Comparison of ENCODE assay signal across 8 mouse cellular contexts in genomic region chr8:126805365-126806180, GRCm38 (mm10).
DNase-seq lines count a peak whose midpoint lies in the region; ATAC-seq and TF ChIP-seq lines count a peak whose summit lies in the region.

No protein-coding gene starts in this region.

- H3K9ac ChIP-seq in stomach, embryonic 16.5 days (ENCODE audit: low read length) = peak overlapping the region; percentile 58

- no peak overlapping the region for H3K4me3 ChIP-seq in lung, adult 2 months (replicated peaks; ENCODE audit: extremely low read depth, low read depth, low read length)
- H3K4me3 ChIP-seq in stomach, embryonic 16.5 days (replicated peaks; ENCODE audit: low read length) = no peak overlapping the region

- peaks cover 28% of the 10 kb centered on the region for H3K4me1 ChIP-seq in lung, adult 2 months (ENCODE audit: control insufficient read depth, insufficient read depth, low read length)
- H3K4me1 ChIP-seq in stomach, embryonic 16.5 days (ENCODE audit: control insufficient read depth, insufficient read depth, low read length) = peaks cover 6% of the 10 kb centered on the region; the same call in 1 of the 2 replicates

- 28% methylated on average over 13 of the region's 13 CpGs for WGBS in lung, adult 2 months
- WGBS in stomach, embryonic 16.5 days = 38% methylated on average over 13 of the region's 13 CpGs

- ATAC-seq in stomach, embryonic 16.5 days (ENCODE audit: insufficient read depth, low FRiP score) = peak; percentile 74

- H3K4me2 ChIP-seq in stomach, embryonic 16.5 days (ENCODE audit: low read depth, low read length) = no peak overlapping the region

- H3K36me3 ChIP-seq in stomach, embryonic 16.5 days (ENCODE audit: control insufficient read depth, insufficient read depth, low read length) = no peaks in the 10 kb centered on the region

- no peak for TF ChIP-seq CTCF in lung, adult 2 months (IDR thresholded peaks at IDR 0.05; ENCODE audit: insufficient read depth, low read length)

- H3K9me3 ChIP-seq in stomach, embryonic 16.5 days (replicated peaks; ENCODE audit: control insufficient read depth, low read length) = no peaks in the 10 kb centered on the region

- H3K27ac ChIP-seq in stomach, embryonic 16.5 days (ENCODE audit: low read length) = peak overlapping the region; percentile 74

- peak; percentile 31; the same call in 1 of the 2 replicates for TF ChIP-seq POLR2A in lung, adult 2 months (IDR thresholded peaks at IDR 0.05; ENCODE audit: borderline replicate concordance, extremely low read depth, low read depth, low read length)

- no peaks in the 10 kb centered on the region for H3K27me3 ChIP-seq in stomach, embryonic 16.5 days (ENCODE audit: control insufficient read depth, insufficient read depth, low read length)

- DNase-seq in gastrocnemius, adult 18-20 months (ENCODE audit: low spot score) = peak; percentile 63
- DNase-seq in gastrocnemius, postnatal 10 days = no peak
- peak; percentile 66 for DNase-seq in adrenal gland, postnatal 10 days
- DNase-seq in heart, adult 18-20 months = peak; percentile 85 to 95
- DNase-seq in kidney, adult 11 months = peak; percentile 84
- DNase-seq in lung, adult 2 months = peak; percentile 77
- no peak for DNase-seq in retina, embryonic 14.5 days (ENCODE audit: low spot score)

Comparison
In these comparisons a context has a peak if more than half of its experiments do, and no peak if none do; other contexts are left out.
1. DNase-seq: peak in gastrocnemius, adult 18-20 months (single experiment), adrenal gland, postnatal 10 days (single experiment), heart, adult 18-20 months (2 of 2), kidney, adult 11 months (single experiment) and lung, adult 2 months (single experiment); none in gastrocnemius, postnatal 10 days (single experiment) and retina, embryonic 14.5 days (single experiment).